Mouse (Mus musculus) G1E (cell line): ENCODE measurements at regions not wholly inside any gene's neighbourhood (a gene's known extent, or its start where the extent isn't known, plus 50 kb on each side); places are given as distances from the start of the nearest gene placed in this dataset.

ENCODE experiments used
- CTCF ChIP-seq: IDR thresholded peaks from 2 replicates; pipeline ENCODE4 v1.5.1; 2012; ENCODE audit warnings: low read depth, low read length, inconsistent platforms, mixed read lengths
- GATA1 ChIP-seq: IDR thresholded peaks from 2 replicates; pipeline ENCODE4 v1.6.1; 2012; ENCODE audit warnings: borderline replicate concordance, low read length, inconsistent platforms, mixed read lengths
- GATA2 ChIP-seq: IDR thresholded peaks from 2 replicates; pipeline ENCODE4 v1.6.1; 2012; ENCODE audit warnings: low read depth, low read length, inconsistent platforms, borderline replicate concordance
- POLR2AphosphoS5 ChIP-seq: IDR thresholded peaks from 2 replicates; pipeline ENCODE4 v1.6.1; 2012; ENCODE audit warnings: low read depth, low read length, inconsistent platforms; ENCODE audit not compliant: insufficient replicate concordance
- TAL1 ChIP-seq: conservative IDR thresholded peaks from 2 replicates; pipeline ENCODE4 v1.6.1; 2012; ENCODE audit warnings: low read depth, low read length, inconsistent platforms, mixed read lengths

DNA sequence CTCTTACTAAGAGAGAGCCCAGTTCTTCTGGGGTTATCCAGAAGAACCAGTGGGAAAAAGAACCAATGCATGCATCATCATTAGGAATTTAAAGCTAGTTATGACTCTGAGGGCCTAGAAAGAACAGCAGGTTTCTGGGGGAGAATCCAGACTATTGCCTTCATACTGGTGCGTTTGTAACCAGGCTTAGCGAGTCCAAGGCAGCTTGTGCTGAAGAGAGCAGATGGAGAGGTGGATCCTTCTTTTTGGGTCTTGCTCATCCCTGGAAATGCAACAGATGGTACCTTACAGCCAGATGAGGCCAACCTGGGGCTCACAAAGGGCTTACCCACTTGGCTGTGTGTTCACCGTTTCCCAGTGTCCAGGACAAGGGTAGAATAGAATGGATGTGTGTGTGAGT, 130.1 kb downstream of the Spata19 start:
- no peak for TF ChIP-seq CTCF
- TF ChIP-seq POLR2AphosphoS5, result no peak
- TF ChIP-seq GATA1, result no peak
- TF ChIP-seq GATA2, result no peak
- TF ChIP-seq TAL1, result no peak
